In genomic region chr8:45598883-45599282, GRCm38 (mm10) we compare ENCODE assay signal across 23 mouse cellular contexts.
DNase-seq lines count a peak whose midpoint lies in the region; ATAC-seq and TF ChIP-seq lines count a peak whose summit lies in the region.
"Had no signal": no experiment of that assay in that cellular context is flagged by ENCODE, and none has a peak within 500 bp of the region (broad histone marks: within the 10 kb centered on the region; RNA-seq: fewer than 3 reads in every experiment).

No protein-coding gene starts in this region.

- no peak overlapping the region for H3K4me3 ChIP-seq in heart, embryonic 13.5 days
- H3K4me3 ChIP-seq in heart, adult 2 months = no peak overlapping the region
- H3K4me3 ChIP-seq in heart, postnatal 0 days (ENCODE audit: low read depth, low read length) = no peak overlapping the region
- no peak overlapping the region for H3K4me3 ChIP-seq in heart, embryonic 11.5 days (ENCODE audit: low read depth, low read length)
- H3K4me3 ChIP-seq: forebrain, embryonic 10.5 days; forebrain, embryonic 13.5 days had no signal

- TF ChIP-seq CTCF in heart, adult 2 months (IDR thresholded peaks at IDR 0.05) = no peak
- TF ChIP-seq CTCF in heart, postnatal 0 days (IDR thresholded peaks at IDR 0.05; ENCODE audit: low read depth) = no peak

- intact Hi-C loops in heart, adult 2 months (cut with DNase I) = no loop called here

- no peaks in the 10 kb centered on the region for H3K9me3 ChIP-seq in heart, embryonic 13.5 days
- H3K9me3 ChIP-seq in heart, postnatal 0 days (replicated peaks; ENCODE audit: control insufficient read depth, low read length) = no peaks in the 10 kb centered on the region
- H3K9me3 ChIP-seq in heart, embryonic 11.5 days (replicated peaks; ENCODE audit: control insufficient read depth, low read length) = no peaks in the 10 kb centered on the region
- H3K9me3 ChIP-seq: forebrain, embryonic 10.5 days; forebrain, embryonic 13.5 days had no signal

- WGBS in heart, embryonic 13.5 days = 67% methylated on average over 2 of the region's 2 CpGs
- 90% methylated on average over 2 of the region's 2 CpGs for WGBS in heart, adult 2 months
- 86% methylated on average over 2 of the region's 2 CpGs for WGBS in heart, postnatal 0 days
- WGBS in heart, embryonic 11.5 days (ENCODE audit: insufficient replicate concordance) = 68% methylated on average over 2 of the region's 2 CpGs

- no peak for ATAC-seq in heart, embryonic 13.5 days (ENCODE audit: extremely low read depth, insufficient number of reproducible peaks, low FRiP score, low TSS enrichment)
- ATAC-seq in heart, postnatal 0 days (ENCODE audit: insufficient read depth, low read depth) = no peak
- no peak for ATAC-seq in heart, embryonic 11.5 days (replicated peaks; ENCODE audit: insufficient number of reproducible peaks, low FRiP score, low TSS enrichment)
- ATAC-seq: activated CD4-positive, CD25-positive, alpha-beta regulatory T cell, adult 4 months; forebrain, embryonic 13.5 days; forebrain, embryonic 16.5 days; hindbrain, postnatal 0 days; inflammation-experienced regulatory T-cells, adult 6 months; intestine, embryonic 16.5 days had no signal

- peak; percentile 27 for DNase-seq in heart, adult 11 months
- DNase-seq in heart, postnatal 4 days = no peak
- no peak for DNase-seq in heart, adult 2 months
- DNase-seq in heart, postnatal 0 days (ENCODE audit: low spot score) = no peak
- peak; percentile 55 for DNase-seq in brain, adult 2 months (ENCODE audit: low read depth, low spot score)
- DNase-seq: adrenal gland, adult 8-10 months; adrenal gland, postnatal 25 days; cerebellum, adult 18-20 months; cerebellum, adult 9-10 months; cerebellum, postnatal 14 days; gastrocnemius, postnatal 10 days; gastrocnemius, postnatal 36 days; kidney, adult 18-20 months had no signal

- no peak for TF ChIP-seq EP300 in heart, adult 2 months (IDR thresholded peaks at IDR 0.05; ENCODE audit: insufficient read depth, low read depth, low read length)
- no peak for TF ChIP-seq EP300 in heart, postnatal 0 days (IDR thresholded peaks at IDR 0.05; ENCODE audit: low read depth)

- H3K4me2 ChIP-seq in heart, embryonic 13.5 days = no peak overlapping the region
- H3K4me2 ChIP-seq in heart, postnatal 0 days (ENCODE audit: low read depth, low read length) = no peak overlapping the region
- no peak overlapping the region for H3K4me2 ChIP-seq in heart, embryonic 11.5 days
- H3K4me2 ChIP-seq: forebrain, embryonic 13.5 days; hindbrain, embryonic 14.5 days had no signal

- H3K4me1 ChIP-seq in heart, embryonic 13.5 days = peaks cover 30% of the 10 kb centered on the region
- H3K4me1 ChIP-seq in heart, adult 2 months (ENCODE audit: control insufficient read depth, insufficient read depth, low read length) = peaks cover 1% of the 10 kb centered on the region
- H3K4me1 ChIP-seq in heart, postnatal 0 days (ENCODE audit: control insufficient read depth, insufficient read depth) = peaks cover 24% of the 10 kb centered on the region
- H3K4me1 ChIP-seq in heart, embryonic 11.5 days (ENCODE audit: control insufficient read depth, insufficient read depth, low read length) = peaks cover 2% of the 10 kb centered on the region; the same call in 1 of the 2 replicates
- H3K4me1 ChIP-seq: forebrain, embryonic 10.5 days; forebrain, embryonic 13.5 days had no signal

- H3K79me2 ChIP-seq in heart, adult 2 months (replicated peaks; ENCODE audit: control insufficient read depth, insufficient read depth, low read length) = no peaks in the 10 kb centered on the region

- H3K27ac ChIP-seq in heart, embryonic 13.5 days (replicated peaks) = peak overlapping the region; percentile 94
- no peak overlapping the region for H3K27ac ChIP-seq in heart, adult 2 months
- H3K27ac ChIP-seq in heart, postnatal 0 days (ENCODE audit: low read depth) = peak overlapping the region; percentile 46; the same call in 1 of the 2 replicates
- no peak overlapping the region for H3K27ac ChIP-seq in heart, embryonic 11.5 days (ENCODE audit: low read depth, low read length)
- H3K27ac ChIP-seq: forebrain, embryonic 10.5 days; forebrain, embryonic 13.5 days; hindbrain, embryonic 14.5 days; hindbrain, postnatal 0 days had no signal

- TF ChIP-seq POLR2A in heart, adult 2 months (IDR thresholded peaks at IDR 0.05; ENCODE audit: insufficient read depth, low read depth, low read length) = no peak

- H3K36me3 ChIP-seq in heart, embryonic 13.5 days = no peaks in the 10 kb centered on the region
- no peaks in the 10 kb centered on the region for H3K36me3 ChIP-seq in heart, adult 2 months (ENCODE audit: control insufficient read depth, insufficient read depth, low read length)
- no peaks in the 10 kb centered on the region for H3K36me3 ChIP-seq in heart, postnatal 0 days (replicated peaks; ENCODE audit: control insufficient read depth, insufficient read depth, low read length)
- no peaks in the 10 kb centered on the region for H3K36me3 ChIP-seq in heart, embryonic 11.5 days (ENCODE audit: control insufficient read depth, insufficient read depth, low read length)
- H3K36me3 ChIP-seq: forebrain, embryonic 10.5 days had no signal

- H3K9ac ChIP-seq in heart, embryonic 13.5 days = no peak overlapping the region
- no peak overlapping the region for H3K9ac ChIP-seq in heart, adult 2 months (ENCODE audit: low read depth, low read length)
- no peak overlapping the region for H3K9ac ChIP-seq in heart, postnatal 0 days (replicated peaks; ENCODE audit: low read depth, low read length)
- no peak overlapping the region for H3K9ac ChIP-seq in heart, embryonic 11.5 days (ENCODE audit: low read depth, low read length)
- H3K9ac ChIP-seq: forebrain, embryonic 13.5 days; hindbrain, embryonic 14.5 days had no signal

- H3K27me3 ChIP-seq in heart, embryonic 13.5 days (replicated peaks) = no peaks in the 10 kb centered on the region
- no peaks in the 10 kb centered on the region for H3K27me3 ChIP-seq in heart, adult 2 months (ENCODE audit: control insufficient read depth, insufficient read depth, low read length)
- H3K27me3 ChIP-seq in heart, postnatal 0 days (ENCODE audit: control insufficient read depth, insufficient read depth, low read length) = no peaks in the 10 kb centered on the region
- no peaks in the 10 kb centered on the region for H3K27me3 ChIP-seq in heart, embryonic 11.5 days (ENCODE audit: control insufficient read depth, insufficient read depth, low read length)
- H3K27me3 ChIP-seq: forebrain, embryonic 13.5 days had no signal

Comparison
In these comparisons a context has a peak if more than half of its experiments do, and no peak if none do; other contexts are left out.
1. DNase-seq: peak in heart, adult 11 months (single experiment) and brain, adult 2 months (single experiment); none in heart, postnatal 4 days (single experiment), heart, adult 2 months (0 of 2) and heart, postnatal 0 days (single experiment).
2. H3K27ac ChIP-seq: peak in heart, embryonic 13.5 days (single experiment) and heart, postnatal 0 days (single experiment); none in heart, adult 2 months (single experiment) and heart, embryonic 11.5 days (single experiment).